Mouse (Mus musculus) embryonic facial prominence, embryonic 13.5 days (tissue): ENCODE results near the gene Myh7b. TPM values are rescaled to one million over a fixed set of nuclear protein-coding genes. Genes with fewer than 3 reads are reported as not detected.

ENCODE experiments used
- ATAC-seq: fragments of 200-750 bp; cut with Nextera tagmentation; 2 replicates; pipeline ENCODE4 v1.8.0; 2017; ENCODE audit warnings: low read depth; ENCODE audit not compliant: insufficient number of reproducible peaks, insufficient read depth, low FRiP score, low TSS enrichment
- H3K27ac ChIP-seq: fragments of 300-500 bp; sonication (generic); 2 replicates; pipeline ENCODE4 v1.5.1; 2015; ENCODE audit warnings: moderate library complexity, mild to moderate bottlenecking, inconsistent platforms
- H3K27me3 ChIP-seq: fragments of 300-500 bp; sonication (generic); 2 replicates; pipeline ENCODE4 v1.6.1; 2015; ENCODE audit warnings: mild to moderate bottlenecking, inconsistent platforms
- H3K36me3 ChIP-seq: fragments of 300-500 bp; sonication (generic); 2 replicates; pipeline ENCODE4 v1.6.1; 2015; ENCODE audit warnings: mild to moderate bottlenecking, inconsistent platforms
- H3K4me1 ChIP-seq: fragments of 300-500 bp; sonication (generic); 2 replicates; pipeline ENCODE4 v1.6.1; 2015; ENCODE audit warnings: inconsistent platforms
- H3K4me2 ChIP-seq: fragments of 300-500 bp; sonication (generic); 2 replicates; pipeline ENCODE4 v1.6.1; 2015; ENCODE audit warnings: moderate library complexity, mild to moderate bottlenecking, inconsistent platforms
- H3K4me3 ChIP-seq: fragments of 300-500 bp; sonication (generic); 2 replicates; pipeline ENCODE4 v1.5.1; 2015; ENCODE audit warnings: mild to moderate bottlenecking, inconsistent platforms
- H3K9ac ChIP-seq: fragments of 300-500 bp; sonication (generic); 2 replicates; pipeline ENCODE4 v1.6.1; 2015; ENCODE audit warnings: mild to moderate bottlenecking, inconsistent platforms
- H3K9me3 ChIP-seq: fragments of 300-500 bp; sonication (generic); 2 replicates; pipeline ENCODE4 v1.6.1; 2016; ENCODE audit warnings: inconsistent platforms
- WGBS: fragments of 180-500 bp; shearing (Covaris S2); methylation state at CpG from one replicate; pipeline ENCODE4 v1.1.7; 2015; ENCODE audit warnings: mixed read lengths; 5-methylcytosine and 5-hydroxymethylcytosine counted together
- polyA plus RNA-seq: library from polyadenylated mRNA; unstranded; fragments of >200 nt; fragmentation: Nextera tagmentation; extraction: Ambion mirVana; gene quantifications from 2 replicates; pipeline ENCODE4 v1.2.1, GENCODE M21; 2015

The Myh7b gene
- polyA plus RNA-seq, 1 experiment from 2014 or later, result 0.55 TPM

- Histone ChIP-seq H3K9me3 (no peaks in the 10 kb centered on the region), H3K27ac (no peak overlapping the region), H3K9ac (no peak overlapping the region), H3K36me3 (peaks cover 16% of the 10 kb centered on the region), H3K4me2 (no peak overlapping the region), H3K4me3 (no peak overlapping the region), H3K4me1 (peaks cover 20% of the 10 kb centered on the region), H3K27me3 (peaks cover 70% of the 10 kb centered on the region)
- WGBS, result 47% methylated on average over 21 of the region's 21 CpGs
- no peak for ATAC-seq
Measured at GRCm38 (mm10) chr2:155627030-155627738, 16.2 kb downstream of the Myh7b start.

- H3K27ac ChIP-seq, result no peak overlapping the region
- peaks cover 20% of the 10 kb centered on the region for H3K4me1 ChIP-seq
- peaks cover 26% of the 10 kb centered on the region for H3K36me3 ChIP-seq
- ATAC-seq, result no peak
- 83% methylated on average over 9 of the region's 9 CpGs for WGBS
- H3K4me2 ChIP-seq, result no peak overlapping the region
- no peak overlapping the region for H3K4me3 ChIP-seq
- no peaks in the 10 kb centered on the region for H3K9me3 ChIP-seq
- peaks cover 80% of the 10 kb centered on the region for H3K27me3 ChIP-seq
- no peak overlapping the region for H3K9ac ChIP-seq
Measured at GRCm38 (mm10) chr2:155628112-155628511, 17.1 kb downstream of the Myh7b start.

GRCm38 (mm10) chr2:155628519-155628918, 17.5 kb downstream of the Myh7b start:
- no peak overlapping the region for H3K4me3 ChIP-seq
- no peak for ATAC-seq
- H3K4me1 ChIP-seq, result peaks cover 20% of the 10 kb centered on the region
- H3K27ac ChIP-seq, result no peak overlapping the region
- peaks cover 30% of the 10 kb centered on the region for H3K36me3 ChIP-seq
- peak overlapping the region; percentile 61; the same call in 1 of the 2 replicates for H3K9ac ChIP-seq
- no peaks in the 10 kb centered on the region for H3K9me3 ChIP-seq
- 71% methylated on average over 13 of the region's 13 CpGs for WGBS
- H3K27me3 ChIP-seq, result peaks cover 84% of the 10 kb centered on the region
- H3K4me2 ChIP-seq, result peak overlapping the region; percentile 68; the same call in 1 of the 2 replicates

GRCm38 (mm10) chr2:155629231-155629661, 18.2 kb downstream of the Myh7b start:
- Histone ChIP-seq H3K36me3 (peaks cover 37% of the 10 kb centered on the region), H3K4me2 (peak overlapping the region; percentile 68), H3K4me1 (peaks cover 20% of the 10 kb centered on the region), H3K9ac (peak overlapping the region; percentile 61), H3K27ac (no peak overlapping the region), H3K9me3 (no peaks in the 10 kb centered on the region), H3K4me3 (peak overlapping the region; percentile 38), H3K27me3 (peaks cover 91% of the 10 kb centered on the region)
- 0 out of 2 replicates have a peak, but pooled peaks have one; percentile 5 for ATAC-seq
- under 1% methylated on average over 35 of the region's 35 CpGs for WGBS

- 26% methylated on average over 20 of the region's 20 CpGs for WGBS
- ATAC-seq, result no peak
- H3K9ac ChIP-seq, result 0 out of 2 replicates have a peak overlapping the region, but pooled peaks have one; percentile 21
- peaks cover 46% of the 10 kb centered on the region for H3K36me3 ChIP-seq
- H3K27me3 ChIP-seq, result peaks cover 98% of the 10 kb centered on the region
- H3K9me3 ChIP-seq, result no peaks in the 10 kb centered on the region
- H3K4me2 ChIP-seq, result 0 out of 2 replicates have a peak overlapping the region, but pooled peaks have one; percentile 2
- no peak overlapping the region for H3K4me3 ChIP-seq
- H3K27ac ChIP-seq, result no peak overlapping the region
- peaks cover 20% of the 10 kb centered on the region for H3K4me1 ChIP-seq
Measured at GRCm38 (mm10) chr2:155630153-155630552, 19.1 kb downstream of the Myh7b start.

GRCm38 (mm10) chr2:155630590-155631416, 19.8 kb downstream of the Myh7b start:
- WGBS, result 20% methylated on average over 43 of the region's 43 CpGs
- Histone ChIP-seq H3K4me1 (peaks cover 20% of the 10 kb centered on the region), H3K4me2 (0 out of 2 replicates have a peak overlapping the region, but pooled peaks have one; percentile 2), H3K4me3 (no peak overlapping the region), H3K9ac (peak overlapping the region; percentile 36; the same call in 1 of the 2 replicates), H3K27ac (no peak overlapping the region), H3K36me3 (peaks cover 52% of the 10 kb centered on the region), H3K27me3 (peaks cover 96% of the 10 kb centered on the region), H3K9me3 (no peaks in the 10 kb centered on the region)
- no peak for ATAC-seq

GRCm38 (mm10) chr2:155632138-155632936, 21.3 kb downstream of the Myh7b start:
- no peak for ATAC-seq
- Histone ChIP-seq H3K4me2 (no peak overlapping the region), H3K9me3 (no peaks in the 10 kb centered on the region), H3K36me3 (peaks cover 67% of the 10 kb centered on the region), H3K27me3 (peaks cover 80% of the 10 kb centered on the region), H3K27ac (no peak overlapping the region), H3K4me1 (peaks cover 20% of the 10 kb centered on the region), H3K4me3 (no peak overlapping the region), H3K9ac (no peak overlapping the region)
- WGBS, result 68% methylated on average over 30 of the region's 30 CpGs

- Histone ChIP-seq H3K36me3 (peaks cover 75% of the 10 kb centered on the region), H3K4me1 (peaks cover 20% of the 10 kb centered on the region), H3K9me3 (no peaks in the 10 kb centered on the region), H3K27ac (no peak overlapping the region), H3K4me3 (no peak overlapping the region), H3K27me3 (peaks cover 73% of the 10 kb centered on the region), H3K4me2 (no peak overlapping the region), H3K9ac (no peak overlapping the region)
- ATAC-seq, result no peak
- 62% methylated on average over 19 of the region's 19 CpGs for WGBS
Measured at GRCm38 (mm10) chr2:155633121-155633520, 22.1 kb downstream of the Myh7b start.

GRCm38 (mm10) chr2:155633731-155634130, 22.7 kb downstream of the Myh7b start:
- Histone ChIP-seq H3K27ac (no peak overlapping the region), H3K36me3 (peaks cover 80% of the 10 kb centered on the region), H3K4me2 (no peak overlapping the region), H3K4me1 (peaks cover 19% of the 10 kb centered on the region), H3K27me3 (peaks cover 67% of the 10 kb centered on the region), H3K4me3 (no peak overlapping the region), H3K9me3 (no peaks in the 10 kb centered on the region), H3K9ac (no peak overlapping the region)
- 88% methylated on average over 9 of the region's 9 CpGs for WGBS
- ATAC-seq, result no peak

GRCm38 (mm10) chr2:155634562-155634961, 23.6 kb downstream of the Myh7b start:
- Histone ChIP-seq H3K4me3 (no peak overlapping the region), H3K9ac (no peak overlapping the region), H3K27me3 (peaks cover 58% of the 10 kb centered on the region), H3K4me1 (peaks cover 11% of the 10 kb centered on the region), H3K27ac (no peak overlapping the region), H3K9me3 (no peaks in the 10 kb centered on the region), H3K36me3 (peaks cover 88% of the 10 kb centered on the region), H3K4me2 (no peak overlapping the region)
- no peak for ATAC-seq
- 89% methylated on average over 8 of the region's 8 CpGs for WGBS

GRCm38 (mm10) chr2:155635961-155636360, 24.9 kb downstream of the Myh7b start:
- H3K9ac ChIP-seq, result no peak overlapping the region
- no peak overlapping the region for H3K4me2 ChIP-seq
- H3K4me1 ChIP-seq, result peaks cover under 1% of the 10 kb centered on the region
- no peak for ATAC-seq
- peaks cover 97% of the 10 kb centered on the region for H3K36me3 ChIP-seq
- no peaks in the 10 kb centered on the region for H3K9me3 ChIP-seq
- peaks cover 44% of the 10 kb centered on the region for H3K27me3 ChIP-seq
- H3K4me3 ChIP-seq, result no peak overlapping the region
- no peak overlapping the region for H3K27ac ChIP-seq
- WGBS, result 93% methylated on average over 8 of the region's 8 CpGs
